Mouse (Mus musculus) CH12.LX (cell line): ENCODE measurements around the gene Sergef.

Experiments
- CTCF ChIP-seq, 2 experiments: IDR thresholded peaks in 1 of 2; conservative IDR thresholded peaks in 1 of 2; 2 replicates each; pipeline ENCODE4 v1.5.1; 2011 to 2012; ENCODE audit warnings: low read depth in 2 of 2, low read length in 2 of 2, improper control_type of control experiment in 1 of 2, inconsistent platforms in 1 of 2, mild to moderate bottlenecking in 1 of 2, moderate library complexity in 1 of 2
- EP300 ChIP-seq: IDR thresholded peaks from 2 replicates; pipeline ENCODE4 v1.6.1; 2011; ENCODE audit warnings: low read length, improper control_type of control experiment
- MXI1 ChIP-seq: IDR thresholded peaks from 2 replicates; pipeline ENCODE4 v1.6.1; 2011; ENCODE audit warnings: mild to moderate bottlenecking, low read depth, low read length, improper control_type of control experiment

GRCm38 (mm10) chr7:46399676-46400075, 239.9 kb downstream of the Sergef start:
- TF ChIP-seq EP300: no peak
- TF ChIP-seq CTCF (conservative IDR thresholded peaks at IDR 0.05 in 1 of 2, IDR thresholded peaks at IDR 0.05 in 1 of 2; ENCODE audit: low read depth in 2 of 2, low read length in 2 of 2): no peak
- TF ChIP-seq MXI1: no peak
